Mouse (Mus musculus): ENCODE measurements around the gene Mrps10. TPM values are rescaled to one million over a fixed set of nuclear protein-coding genes. Genes with fewer than 3 reads are reported as not detected.

The Mrps10 gene
- total RNA-seq (2023): 10 to 100 TPM; 15.0 to 17.6 TPM

DNA sequence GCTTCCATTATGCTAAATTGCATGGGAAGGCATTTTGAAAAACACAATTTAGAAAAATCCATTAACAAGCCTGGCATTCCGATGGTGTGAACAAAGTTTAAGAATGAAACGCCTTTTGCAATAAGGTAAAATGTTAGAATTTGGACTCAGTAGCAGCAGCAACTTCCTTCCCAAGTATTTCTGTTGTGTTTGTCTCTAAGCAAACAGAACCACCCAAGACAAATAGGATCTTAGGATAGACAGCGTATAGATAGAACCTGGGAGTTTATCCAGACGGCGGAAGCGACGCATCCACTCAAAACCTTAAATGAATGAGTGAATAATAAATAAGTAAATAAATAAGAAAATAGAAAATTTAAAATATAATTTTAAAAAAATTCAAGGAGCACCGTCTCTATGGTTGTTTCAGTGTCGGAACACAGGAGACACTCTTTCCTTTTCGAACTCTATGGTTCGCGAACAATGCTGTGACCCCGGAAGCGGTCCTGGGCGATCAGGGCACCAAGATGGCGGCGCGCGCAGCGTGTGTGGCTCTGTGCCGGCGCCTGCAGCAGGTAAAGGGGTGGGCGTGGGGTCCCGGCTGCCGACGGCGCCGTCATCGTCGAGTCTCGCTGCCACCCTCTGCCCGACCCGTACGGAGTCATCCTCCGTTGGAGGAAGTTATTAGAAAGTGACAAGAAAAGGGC lies at the start of gene Mrps10:
Gene Mrps10 (plus strand): TSS at position 487 of the 686 bp plus-strand sequence.

GRCm38 (mm10) chr17:47385145-47385544 lies 16.5 kb downstream of the Mrps10 start, which contains the start of gene Guca1b:
Guca1b (plus strand) TSS chr17:47385393.

GRCm38 (mm10) chr17:47400451-47400850 lies 31.8 kb downstream of the Mrps10 start, which contains the start of gene Guca1a:
Guca1a (minus strand) TSS chr17:47400584.

Other genes with a start within 250 kb of the Mrps10 start
- gene Guca1b, start 16.5 kb downstream of the Mrps10 start, total RNA-seq (2023): 1 to 10 TPM in 1 of 2 experiments, under 1 TPM in 1; 0.52 to 1.2 TPM
- 10 to 100 TPM; 10.5 to 14.1 TPM for gene Guca1a, start 31.7 kb downstream of the Mrps10 start, total RNA-seq (2023)
- not detected for gene AI661453, start 67.7 kb downstream of the Mrps10 start, total RNA-seq (2023)
- gene 1700001C19Rik, start 68.5 kb downstream of the Mrps10 start, total RNA-seq (2023): not detected
- 10 to 100 TPM; 33.7 to 39.5 TPM for gene Taf8, start 133.4 kb downstream of the Mrps10 start, total RNA-seq (2023)
- 100 to 1,000 TPM; 266 to 307 TPM for gene Ccnd3, start 136.2 kb downstream of the Mrps10 start, total RNA-seq (2023)
- 10 to 100 TPM in 1 of 2 experiments, 1 to 10 TPM in 1; 9.5 to 10.5 TPM for gene Bysl, start 242.6 kb downstream of the Mrps10 start, total RNA-seq (2023)
- 10 to 100 TPM; 45.3 to 50.6 TPM for gene Med20, start 242.7 kb downstream of the Mrps10 start, total RNA-seq (2023)
- 1 to 10 TPM; 1.9 to 2.5 TPM for gene Gm20517, start 242.7 kb downstream of the Mrps10 start, total RNA-seq (2023)

Measured in monocyte, adult 59 days (primary cell).